14 mouse cellular contexts compared by ENCODE assay signal in genomic region chr10:128929638-128930378, GRCm38 (mm10). TPM values are rescaled to one million over a fixed set of nuclear protein-coding genes. Genes with fewer than 3 reads are reported as not detected.
A peak's percentile ranks its signal among the peaks of the same experiment; 100 is the strongest.
DNase-seq lines count a peak whose midpoint lies in the region.
"Had no signal": no experiment of that assay in that cellular context is flagged by ENCODE, and none has a peak within 500 bp of the region (broad histone marks: within the 10 kb centered on the region; RNA-seq: fewer than 3 reads in every experiment).

No protein-coding gene starts in this region.

- peak; percentile 27 for DNase-seq in cerebellum, adult 11-12 months
- no peak for DNase-seq in cerebellum, postnatal 36 days
- DNase-seq in heart, postnatal 4 days, result peak; percentile 49
- DNase-seq in heart, adult 9 months (ENCODE audit: low spot score in 2 of 2), result no peak
- DNase-seq in right cerebral cortex, postnatal 10 days (ENCODE audit: low spot score in 2 of 2), result peak; percentile 55 to 62
- DNase-seq in right cerebral cortex, postnatal 25 days, result no peak
- DNase-seq in lung, postnatal 36 days, result peak; percentile 87
- no peak for DNase-seq in urinary bladder, adult 2 months (ENCODE audit: low spot score)
- DNase-seq: liver, postnatal 0 days; thymus, adult 2 months had no signal

RNA-seq across cellular contexts. Expression of gene Itga7, which starts 3.8 kb away (rescaled TPM):
- 10 to 100 TPM; 69.6 to 78.5 TPM for total RNA-seq in heart, postnatal 4 days (2021)
- 44.5 TPM in 2 replicates for polyA plus RNA-seq in urinary bladder, adult 2 months (2012; rRNA removed)

RNA-seq across cellular contexts. Expression of gene Bloc1s1, which starts 6.0 kb away (rescaled TPM):
- total RNA-seq in heart, postnatal 4 days (2021), result 100 to 1,000 TPM; 152 to 180 TPM
- polyA plus RNA-seq in urinary bladder, adult 2 months (2012; rRNA removed), result 286 and 328 TPM in 2 replicates

RNA-seq across cellular contexts. Expression of gene Rdh5, which starts 7.1 kb away (rescaled TPM):
- 1 to 10 TPM; 5.3 to 5.6 TPM for total RNA-seq in heart, postnatal 4 days (2021)
- 24.2 and 35.0 TPM in 2 replicates for polyA plus RNA-seq in urinary bladder, adult 2 months (2012; rRNA removed)

RNA-seq across cellular contexts. Expression of gene Cd63, which starts 29.0 kb away (rescaled TPM):
- total RNA-seq in heart, postnatal 4 days (2021), result 100 to 1,000 TPM; 216 to 226 TPM
- polyA plus RNA-seq in urinary bladder, adult 2 months (2012; rRNA removed), result 337 and 381 TPM in 2 replicates

RNA-seq across cellular contexts. Expression of gene Mettl7b, which starts 31.0 kb away (rescaled TPM):
- total RNA-seq in heart, postnatal 4 days (2021), result under 1 TPM in 1 of 2 experiments, not detected in 1; 0.21 TPM
- polyA plus RNA-seq in urinary bladder, adult 2 months (2012; rRNA removed), result 0.65 and 1.1 TPM in 2 replicates
- total RNA-seq: heart, postnatal 14 days; layer of hippocampus, postnatal 25 days had no signal
- polyA plus RNA-seq: cortical plate, adult 2 months; limb, embryonic 12.5 days had no signal

Comparison
In these comparisons a context has a peak if more than half of its experiments do, and no peak if none do; other contexts are left out.
1. DNase-seq: peak in cerebellum, adult 11-12 months (single experiment), heart, postnatal 4 days (single experiment), right cerebral cortex, postnatal 10 days (2 of 2) and lung, postnatal 36 days (single experiment); none in cerebellum, postnatal 36 days (0 of 2), heart, adult 9 months (0 of 2), right cerebral cortex, postnatal 25 days (single experiment) and urinary bladder, adult 2 months (single experiment).